17 mouse cellular contexts compared by ENCODE assay signal in genomic region chr5:122278946-122279345, GRCm38 (mm10).
"Had no signal": no experiment of that assay in that cellular context is flagged by ENCODE, and none has a peak within 500 bp of the region (broad histone marks: within the 10 kb centered on the region; RNA-seq: fewer than 3 reads in every experiment).

No protein-coding gene starts in this region.

- H3K27ac ChIP-seq: layer of hippocampus, adult 2 months; limb, embryonic 15.5 days; liver, embryonic 13.5 days; lung, embryonic 15.5 days; macrophage; neural tube, embryonic 13.5 days; stomach, embryonic 15.5 days had no signal

- H3K4me2 ChIP-seq: limb, embryonic 15.5 days; liver, embryonic 13.5 days; lung, embryonic 15.5 days; midbrain, embryonic 11.5 days; neural tube, embryonic 13.5 days; stomach, embryonic 15.5 days had no signal

- DNase-seq: kidney, postnatal 10 days; kidney, postnatal 4 days; liver, embryonic 13.5 days; liver, postnatal 0 days; lung, postnatal 14 days; right cerebral cortex, postnatal 14 days; thymus, adult 2 months; thymus, postnatal 25 days had no signal

- H3K9me3 ChIP-seq: limb, embryonic 15.5 days; liver, embryonic 13.5 days; lung, embryonic 15.5 days; megakaryocyte, embryonic 14.5 days; neural tube, embryonic 13.5 days; stomach, embryonic 15.5 days had no signal

- H3K9ac ChIP-seq: limb, embryonic 15.5 days; liver, embryonic 13.5 days; liver, postnatal 0 days; lung, embryonic 15.5 days; neural tube, embryonic 13.5 days; stomach, embryonic 15.5 days had no signal

- ATAC-seq: liver, postnatal 0 days; midbrain, embryonic 16.5 days had no signal

- H3K4me1 ChIP-seq: neural tube, embryonic 13.5 days had no signal

- H3K4me3 ChIP-seq: layer of hippocampus, adult 2 months; limb, embryonic 15.5 days; liver, embryonic 13.5 days; lung, embryonic 15.5 days; megakaryocyte, embryonic 14.5 days; neural tube, embryonic 13.5 days; stomach, embryonic 15.5 days had no signal

- H3K27me3 ChIP-seq: limb, embryonic 15.5 days; lung, embryonic 15.5 days; stomach, embryonic 15.5 days had no signal

- H3K36me3 ChIP-seq: limb, embryonic 15.5 days; liver, embryonic 13.5 days; lung, embryonic 15.5 days; neural tube, embryonic 13.5 days; stomach, embryonic 15.5 days had no signal
